Mouse (Mus musculus): ENCODE results near the gene Tnrc6c. TPM values are rescaled to one million over a fixed set of nuclear protein-coding genes. Genes with fewer than 3 reads are reported as not detected.

Gene Tnrc6c
- polyA plus RNA-seq, 1 experiment from 2014 or later, result 25.0 TPM

GRCm38 (mm10) chr11:117684640-117685039 lies 30.6 kb downstream of the Tnrc6c start:
- H3K9me3 ChIP-seq, result no peaks in the 10 kb centered on the region
- no peak overlapping the region for H3K4me3 ChIP-seq (replicated peaks)
- no peak overlapping the region for H3K4me2 ChIP-seq
- peaks cover 45% of the 10 kb centered on the region for H3K4me1 ChIP-seq
- H3K36me3 ChIP-seq (replicated peaks), result no peaks in the 10 kb centered on the region
- no peak for ATAC-seq (ENCODE audit: low FRiP score)
- H3K27ac ChIP-seq, result no peak overlapping the region
- WGBS, result 19% methylated on average over 5 of the region's 5 CpGs
- H3K9ac ChIP-seq, result no peak overlapping the region
- H3K27me3 ChIP-seq, result no peaks in the 10 kb centered on the region

- Histone ChIP-seq H3K36me3 (replicated peaks) (no peaks in the 10 kb centered on the region), H3K27ac (no peak overlapping the region), H3K4me3 (replicated peaks) (no peak overlapping the region), H3K27me3 (no peaks in the 10 kb centered on the region), H3K4me2 (no peak overlapping the region), H3K9me3 (no peaks in the 10 kb centered on the region), H3K4me1 (peaks cover 45% of the 10 kb centered on the region), H3K9ac (no peak overlapping the region)
- WGBS, result 66% methylated on average over 3 of the region's 3 CpGs
- no peak for ATAC-seq (ENCODE audit: low FRiP score)
Observed at GRCm38 (mm10) chr11:117685461-117685860, 31.4 kb downstream of the Tnrc6c start.

GRCm38 (mm10) chr11:117686021-117686420 lies 31.9 kb downstream of the Tnrc6c start:
- Histone ChIP-seq H3K27ac (no peak overlapping the region), H3K4me3 (replicated peaks) (no peak overlapping the region), H3K27me3 (no peaks in the 10 kb centered on the region), H3K36me3 (replicated peaks) (no peaks in the 10 kb centered on the region), H3K4me2 (no peak overlapping the region), H3K4me1 (peaks cover 44% of the 10 kb centered on the region), H3K9ac (no peak overlapping the region), H3K9me3 (no peaks in the 10 kb centered on the region)
- 54% methylated on average over 8 of the region's 8 CpGs for WGBS
- ATAC-seq (ENCODE audit: low FRiP score), result no peak

- H3K27me3 ChIP-seq, result no peaks in the 10 kb centered on the region
- no peak for ATAC-seq (ENCODE audit: low FRiP score)
- H3K4me1 ChIP-seq, result peaks cover 44% of the 10 kb centered on the region
- H3K9me3 ChIP-seq, result no peaks in the 10 kb centered on the region
- H3K27ac ChIP-seq, result no peak overlapping the region
- no peak overlapping the region for H3K4me3 ChIP-seq (replicated peaks)
- H3K4me2 ChIP-seq, result no peak overlapping the region
- no peaks in the 10 kb centered on the region for H3K36me3 ChIP-seq (replicated peaks)
- WGBS, result 70% methylated on average over 2 of the region's 2 CpGs
- H3K9ac ChIP-seq, result no peak overlapping the region
Observed at GRCm38 (mm10) chr11:117688603-117689002, 34.5 kb downstream of the Tnrc6c start.

- Histone ChIP-seq H3K4me1 (peaks cover 28% of the 10 kb centered on the region), H3K36me3 (replicated peaks) (no peaks in the 10 kb centered on the region), H3K9me3 (no peaks in the 10 kb centered on the region), H3K4me2 (no peak overlapping the region), H3K27ac (no peak overlapping the region), H3K4me3 (replicated peaks) (no peak overlapping the region), H3K9ac (no peak overlapping the region), H3K27me3 (no peaks in the 10 kb centered on the region)
- ATAC-seq (ENCODE audit: low FRiP score), result no peak
Observed at GRCm38 (mm10) chr11:117691311-117691710, 37.2 kb downstream of the Tnrc6c start.

GRCm38 (mm10) chr11:117694050-117694449 lies 40.0 kb downstream of the Tnrc6c start:
- no peak overlapping the region for H3K9ac ChIP-seq
- ATAC-seq (ENCODE audit: low FRiP score), result no peak
- no peak overlapping the region for H3K4me2 ChIP-seq
- H3K27ac ChIP-seq, result no peak overlapping the region
- 88% methylated on average over 5 of the region's 5 CpGs for WGBS
- no peaks in the 10 kb centered on the region for H3K27me3 ChIP-seq
- no peak overlapping the region for H3K4me3 ChIP-seq (replicated peaks)
- peaks cover 31% of the 10 kb centered on the region for H3K4me1 ChIP-seq
- H3K9me3 ChIP-seq, result no peaks in the 10 kb centered on the region
- no peaks in the 10 kb centered on the region for H3K36me3 ChIP-seq (replicated peaks)

GRCm38 (mm10) chr11:117696585-117696984 lies 42.5 kb downstream of the Tnrc6c start:
- H3K4me2 ChIP-seq, result no peak overlapping the region
- no peak overlapping the region for H3K4me3 ChIP-seq (replicated peaks)
- H3K9ac ChIP-seq, result no peak overlapping the region
- peaks cover 2% of the 10 kb centered on the region; the same call in 1 of the 2 replicates for H3K36me3 ChIP-seq (replicated peaks)
- peak overlapping the region; percentile 19; the same call in 1 of the 2 replicates for H3K27ac ChIP-seq
- WGBS, result 61% methylated on average over 6 of the region's 6 CpGs
- no peaks in the 10 kb centered on the region for H3K9me3 ChIP-seq
- H3K27me3 ChIP-seq, result no peaks in the 10 kb centered on the region
- no peak for ATAC-seq (ENCODE audit: low FRiP score)
- H3K4me1 ChIP-seq, result peaks cover 26% of the 10 kb centered on the region

- Histone ChIP-seq H3K27ac (no peak overlapping the region), H3K27me3 (no peaks in the 10 kb centered on the region), H3K36me3 (replicated peaks) (peaks cover 24% of the 10 kb centered on the region), H3K4me3 (replicated peaks) (no peak overlapping the region), H3K9me3 (no peaks in the 10 kb centered on the region), H3K9ac (no peak overlapping the region), H3K4me2 (no peak overlapping the region), H3K4me1 (peaks cover 24% of the 10 kb centered on the region)
- WGBS, result 50% methylated on average over 4 of the region's 4 CpGs
- no peak for ATAC-seq (ENCODE audit: low FRiP score)
Observed at GRCm38 (mm10) chr11:117700871-117701270, 46.8 kb downstream of the Tnrc6c start.

GRCm38 (mm10) chr11:117706267-117706666 lies 52.2 kb downstream of the Tnrc6c start:
- H3K9ac ChIP-seq, result no peak overlapping the region
- no peaks in the 10 kb centered on the region for H3K27me3 ChIP-seq
- no peak overlapping the region for H3K27ac ChIP-seq
- H3K4me2 ChIP-seq, result no peak overlapping the region
- WGBS, result 90% methylated on average over 2 of the region's 2 CpGs
- H3K4me3 ChIP-seq (replicated peaks), result no peak overlapping the region
- H3K36me3 ChIP-seq (replicated peaks), result peaks cover 32% of the 10 kb centered on the region
- no peaks in the 10 kb centered on the region for H3K4me1 ChIP-seq
- no peak for ATAC-seq (ENCODE audit: low FRiP score)
- no peaks in the 10 kb centered on the region for H3K9me3 ChIP-seq

GRCm38 (mm10) chr11:117707238-117707637 lies 53.1 kb downstream of the Tnrc6c start:
- Histone ChIP-seq H3K9me3 (no peaks in the 10 kb centered on the region), H3K9ac (no peak overlapping the region), H3K4me3 (replicated peaks) (no peak overlapping the region), H3K27ac (no peak overlapping the region), H3K4me1 (no peaks in the 10 kb centered on the region), H3K27me3 (no peaks in the 10 kb centered on the region), H3K36me3 (replicated peaks) (peaks cover 28% of the 10 kb centered on the region), H3K4me2 (no peak overlapping the region)
- 90% methylated on average over 2 of the region's 2 CpGs for WGBS
- ATAC-seq (ENCODE audit: low FRiP score), result no peak

DNA sequence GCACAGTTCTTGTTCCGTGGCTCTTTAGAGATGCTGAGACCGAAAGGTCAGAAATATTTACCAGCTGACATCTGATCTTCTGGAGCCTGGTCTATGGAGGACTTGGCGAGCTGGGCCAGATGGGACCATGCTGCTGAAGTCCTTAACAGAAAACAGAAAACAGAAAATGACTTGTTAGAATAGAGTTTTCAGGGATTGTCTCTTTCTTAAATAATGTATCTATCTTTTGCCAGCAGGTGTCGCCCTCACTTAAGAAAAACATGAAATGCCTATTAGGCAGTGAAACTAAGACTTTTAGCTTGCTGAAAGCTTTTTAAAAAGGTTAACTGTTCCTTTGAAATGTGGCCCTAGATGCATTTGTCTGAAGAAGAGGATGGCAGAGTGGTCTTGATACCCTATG lies 55.2 kb downstream of the Tnrc6c start:
- Histone ChIP-seq H3K4me3 (replicated peaks) (no peak overlapping the region), H3K36me3 (replicated peaks) (peaks cover 29% of the 10 kb centered on the region), H3K9ac (0 out of 2 replicates have a peak overlapping the region, but pooled peaks have one; percentile 13), H3K4me2 (no peak overlapping the region), H3K4me1 (no peaks in the 10 kb centered on the region), H3K27ac (0 out of 2 replicates have a peak overlapping the region, but pooled peaks have one; percentile 10), H3K9me3 (peaks cover 3% of the 10 kb centered on the region; the same call in 1 of the 2 replicates), H3K27me3 (no peaks in the 10 kb centered on the region)
- 64% methylated on average over 4 of the region's 4 CpGs for WGBS
- ATAC-seq (ENCODE audit: low FRiP score), result no peak

- Histone ChIP-seq H3K4me2 (no peak overlapping the region), H3K36me3 (replicated peaks) (peaks cover 42% of the 10 kb centered on the region), H3K27ac (no peak overlapping the region), H3K9ac (no peak overlapping the region), H3K4me3 (replicated peaks) (no peak overlapping the region), H3K27me3 (no peaks in the 10 kb centered on the region), H3K4me1 (no peaks in the 10 kb centered on the region), H3K9me3 (peaks cover 3% of the 10 kb centered on the region; the same call in 1 of the 2 replicates)
- ATAC-seq (ENCODE audit: low FRiP score), result no peak
- WGBS, result 98% methylated on average over 2 of the region's 2 CpGs
Observed at GRCm38 (mm10) chr11:117710815-117711294, 56.8 kb downstream of the Tnrc6c start.

DNA sequence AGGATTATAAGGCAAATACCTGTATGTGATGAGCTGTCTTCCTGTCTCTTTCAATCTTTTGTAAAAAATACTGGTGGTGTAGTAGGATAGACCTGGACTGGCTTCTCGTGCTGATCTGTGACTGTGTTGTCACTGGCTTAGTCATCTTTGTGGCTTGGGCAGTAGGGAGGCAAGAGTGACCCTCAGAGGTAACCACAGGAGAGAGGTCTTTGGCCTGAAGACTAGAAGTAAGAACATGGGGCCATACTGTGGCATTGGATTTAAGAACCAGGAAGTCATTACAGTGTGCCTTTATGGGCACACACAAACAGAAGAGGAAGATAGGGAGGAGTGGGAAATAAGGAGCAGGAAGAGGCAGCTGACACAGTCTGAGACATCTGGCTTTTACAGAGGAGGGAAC lies 58.0 kb downstream of the Tnrc6c start:
- Histone ChIP-seq H3K9me3 (peaks cover 3% of the 10 kb centered on the region; the same call in 1 of the 2 replicates), H3K4me2 (no peak overlapping the region), H3K9ac (no peak overlapping the region), H3K27ac (no peak overlapping the region), H3K27me3 (no peaks in the 10 kb centered on the region), H3K4me1 (no peaks in the 10 kb centered on the region), H3K4me3 (replicated peaks) (no peak overlapping the region), H3K36me3 (replicated peaks) (peaks cover 45% of the 10 kb centered on the region)
- ATAC-seq (ENCODE audit: low FRiP score), result no peak
- WGBS, result 90% methylated on average over 1 of the region's 1 CpGs
